Mouse (Mus musculus): ENCODE data around the gene Stpg4. TPM values are rescaled to one million over a fixed set of nuclear protein-coding genes. Genes with fewer than 3 reads are reported as not detected.

Gene Stpg4
- not detected for polyA plus RNA-seq (2014; fragmentation: Illumina TruSeq; extraction: RNeasy Lipid Tissue Mini Kit (QIAGEN cat#74804); ENCODE audit: low read depth, low replicate concordance)

GRCm38 (mm10) chr17:87427511-87427910 is at the start of gene Stpg4:
Gene Stpg4, minus strand, starts transcription at chr17:87427741.

GRCm38 (mm10) chr17:87446767-87447611 is 19.4 kb upstream of the Stpg4 start, which contains the start of gene Calm2:
Gene Calm2, minus strand, starts transcription at chr17:87446935.

Other genes starting within 250 kb of the Stpg4 start
- 166 TPM for gene Mcfd2, start 161.8 kb downstream of the Stpg4 start, polyA plus RNA-seq (2014; fragmentation: Illumina TruSeq; extraction: RNeasy Lipid Tissue Mini Kit (QIAGEN cat#74804); ENCODE audit: low read depth, low replicate concordance)
- 7.8 TPM for gene Ttc7, start 144.9 kb downstream of the Stpg4 start, polyA plus RNA-seq (2014; fragmentation: Illumina TruSeq; extraction: RNeasy Lipid Tissue Mini Kit (QIAGEN cat#74804); ENCODE audit: low read depth, low replicate concordance)
- gene Calm2, start 19.2 kb upstream of the Stpg4 start, polyA plus RNA-seq (2014; fragmentation: Illumina TruSeq; extraction: RNeasy Lipid Tissue Mini Kit (QIAGEN cat#74804); ENCODE audit: low read depth, low replicate concordance) = 947 TPM
- gene Epcam, start 208.2 kb upstream of the Stpg4 start, polyA plus RNA-seq (2014; fragmentation: Illumina TruSeq; extraction: RNeasy Lipid Tissue Mini Kit (QIAGEN cat#74804); ENCODE audit: low read depth, low replicate concordance) = 141 TPM
- gene Msh2, start 244.6 kb upstream of the Stpg4 start, polyA plus RNA-seq (2014; fragmentation: Illumina TruSeq; extraction: RNeasy Lipid Tissue Mini Kit (QIAGEN cat#74804); ENCODE audit: low read depth, low replicate concordance) = 26.1 TPM

All from kidney, adult 10 weeks (tissue).